Mouse (Mus musculus): ENCODE measurements around the gene Ntrk3. TPM values are rescaled to one million over a fixed set of nuclear protein-coding genes. Genes with fewer than 3 reads are reported as not detected.

Gene Ntrk3
- polyA plus RNA-seq, 1 experiment = 9.7 TPM

GRCm38 (mm10) chr7:78575556-78575955 is 162.3 kb downstream of the Ntrk3 start:
- 26% methylated on average over 3 of the region's 3 CpGs for WGBS
- no peak for TF ChIP-seq CTCF (conservative IDR thresholded peaks at IDR 0.05; ENCODE audit: insufficient read depth, insufficient read length, low read depth, low read length)
- TF ChIP-seq POLR2A (IDR thresholded peaks at IDR 0.05; ENCODE audit: low read depth, low read length) = no peak
- no peaks in the 10 kb centered on the region; the same call in none of the 2 replicates for H3K27me3 ChIP-seq (replicated peaks; ENCODE audit: control insufficient read depth, insufficient read depth, low read length)
- no peak overlapping the region for H3K4me3 ChIP-seq (ENCODE audit: insufficient read depth, low read depth, low read length)
- 0 out of 2 replicates have a peak, but pooled peaks cover 2% of the 10 kb centered on the region for H3K4me1 ChIP-seq (ENCODE audit: control insufficient read depth, insufficient read depth, low read length)
- DNase-seq = no peak
- H3K36me3 ChIP-seq (ENCODE audit: control insufficient read depth, insufficient read depth, low read length) = no peaks in the 10 kb centered on the region
- no peak overlapping the region for H3K27ac ChIP-seq (ENCODE audit: insufficient read depth, low read depth, low read length)

- no peaks in the 10 kb centered on the region for H3K27me3 ChIP-seq (replicated peaks; ENCODE audit: control insufficient read depth, insufficient read depth, low read length)
- 75% methylated on average over 2 of the region's 2 CpGs for WGBS
- no peak overlapping the region for H3K4me3 ChIP-seq (ENCODE audit: insufficient read depth, low read depth, low read length)
- no peak for DNase-seq
- no peaks in the 10 kb centered on the region for H3K4me1 ChIP-seq (ENCODE audit: control insufficient read depth, insufficient read depth, low read length)
- H3K27ac ChIP-seq (ENCODE audit: insufficient read depth, low read depth, low read length) = no peak overlapping the region
- no peak for TF ChIP-seq POLR2A (IDR thresholded peaks at IDR 0.05; ENCODE audit: low read depth, low read length)
- no peak for TF ChIP-seq CTCF (conservative IDR thresholded peaks at IDR 0.05; ENCODE audit: insufficient read depth, insufficient read length, low read depth, low read length)
- no peaks in the 10 kb centered on the region for H3K36me3 ChIP-seq (ENCODE audit: control insufficient read depth, insufficient read depth, low read length)
Observed at GRCm38 (mm10) chr7:78571196-78571595, 166.6 kb downstream of the Ntrk3 start.

GRCm38 (mm10) chr7:78569255-78569618 is 168.6 kb downstream of the Ntrk3 start:
- DNase-seq = peak; percentile 10
- TF ChIP-seq CTCF (conservative IDR thresholded peaks at IDR 0.05; ENCODE audit: insufficient read depth, insufficient read length, low read depth, low read length) (no peak), POLR2A (IDR thresholded peaks at IDR 0.05; ENCODE audit: low read depth, low read length) (no peak)
- no peaks in the 10 kb centered on the region for H3K27me3 ChIP-seq (replicated peaks; ENCODE audit: control insufficient read depth, insufficient read depth, low read length)
- no peaks in the 10 kb centered on the region for H3K4me1 ChIP-seq (ENCODE audit: control insufficient read depth, insufficient read depth, low read length)
- no peak overlapping the region for H3K27ac ChIP-seq (ENCODE audit: insufficient read depth, low read depth, low read length)
- H3K36me3 ChIP-seq (ENCODE audit: control insufficient read depth, insufficient read depth, low read length) = no peaks in the 10 kb centered on the region
- WGBS = 2% methylated on average over 5 of the region's 5 CpGs
- H3K4me3 ChIP-seq (ENCODE audit: insufficient read depth, low read depth, low read length) = no peak overlapping the region

GRCm38 (mm10) chr7:78568411-78569254 is 169.2 kb downstream of the Ntrk3 start:
- TF ChIP-seq CTCF (conservative IDR thresholded peaks at IDR 0.05; ENCODE audit: insufficient read depth, insufficient read length, low read depth, low read length) (peak; percentile 81), POLR2A (IDR thresholded peaks at IDR 0.05; ENCODE audit: low read depth, low read length) (no peak)
- Histone ChIP-seq H3K4me3 (ENCODE audit: insufficient read depth, low read depth, low read length) (no peak overlapping the region), H3K27me3 (replicated peaks; ENCODE audit: control insufficient read depth, insufficient read depth, low read length) (no peaks in the 10 kb centered on the region), H3K4me1 (ENCODE audit: control insufficient read depth, insufficient read depth, low read length) (no peaks in the 10 kb centered on the region), H3K27ac (ENCODE audit: insufficient read depth, low read depth, low read length) (no peak overlapping the region), H3K36me3 (ENCODE audit: control insufficient read depth, insufficient read depth, low read length) (no peaks in the 10 kb centered on the region)
- peak; percentile 61 for DNase-seq
- WGBS = 18% methylated on average over 16 of the region's 16 CpGs

- no peaks in the 10 kb centered on the region for H3K36me3 ChIP-seq (ENCODE audit: control insufficient read depth, insufficient read depth, low read length)
- whole genome bisulfite sequencing = 19% methylated on average over 3 of the region's 3 CpGs
- no peaks in the 10 kb centered on the region for H3K4me1 ChIP-seq (ENCODE audit: control insufficient read depth, insufficient read depth, low read length)
- H3K27ac ChIP-seq (ENCODE audit: insufficient read depth, low read depth, low read length) = no peak overlapping the region
- no peaks in the 10 kb centered on the region for H3K27me3 ChIP-seq (replicated peaks; ENCODE audit: control insufficient read depth, insufficient read depth, low read length)
- peak; percentile 31 for DNase-seq
- no peak overlapping the region for H3K4me3 ChIP-seq (ENCODE audit: insufficient read depth, low read depth, low read length)
- TF ChIP-seq CTCF (conservative IDR thresholded peaks at IDR 0.05; ENCODE audit: insufficient read depth, insufficient read length, low read depth, low read length) = peak; percentile 40; the same call in 1 of the 2 replicates
- no peak for TF ChIP-seq POLR2A (IDR thresholded peaks at IDR 0.05; ENCODE audit: low read depth, low read length)
Observed at GRCm38 (mm10) chr7:78566617-78567016, 171.2 kb downstream of the Ntrk3 start.

GRCm38 (mm10) chr7:78565386-78565785 is 172.4 kb downstream of the Ntrk3 start:
- Histone ChIP-seq H3K4me1 (ENCODE audit: control insufficient read depth, insufficient read depth, low read length) (no peaks in the 10 kb centered on the region), H3K27me3 (replicated peaks; ENCODE audit: control insufficient read depth, insufficient read depth, low read length) (no peaks in the 10 kb centered on the region), H3K4me3 (ENCODE audit: insufficient read depth, low read depth, low read length) (no peak overlapping the region), H3K27ac (ENCODE audit: insufficient read depth, low read depth, low read length) (no peak overlapping the region), H3K36me3 (ENCODE audit: control insufficient read depth, insufficient read depth, low read length) (no peaks in the 10 kb centered on the region)
- WGBS = 61% methylated on average over 3 of the region's 3 CpGs
- TF ChIP-seq POLR2A (IDR thresholded peaks at IDR 0.05; ENCODE audit: low read depth, low read length) = no peak
- no peak for TF ChIP-seq CTCF (conservative IDR thresholded peaks at IDR 0.05; ENCODE audit: insufficient read depth, insufficient read length, low read depth, low read length)
- no peak for DNase-seq

GRCm38 (mm10) chr7:78558503-78558902 is 179.3 kb downstream of the Ntrk3 start:
- Histone ChIP-seq H3K27me3 (replicated peaks; ENCODE audit: control insufficient read depth, insufficient read depth, low read length) (no peaks in the 10 kb centered on the region), H3K4me3 (ENCODE audit: insufficient read depth, low read depth, low read length) (no peak overlapping the region), H3K4me1 (ENCODE audit: control insufficient read depth, insufficient read depth, low read length) (no peaks in the 10 kb centered on the region), H3K36me3 (ENCODE audit: control insufficient read depth, insufficient read depth, low read length) (no peaks in the 10 kb centered on the region), H3K27ac (ENCODE audit: insufficient read depth, low read depth, low read length) (no peak overlapping the region)
- TF ChIP-seq POLR2A (IDR thresholded peaks at IDR 0.05; ENCODE audit: low read depth, low read length) = no peak
- no peak for TF ChIP-seq CTCF (conservative IDR thresholded peaks at IDR 0.05; ENCODE audit: insufficient read depth, insufficient read length, low read depth, low read length)
- no peak for DNase-seq
- WGBS = 83% methylated on average over 5 of the region's 5 CpGs
